Mouse (Mus musculus): ENCODE results near the gene Phb2.
"Not testable (repeated sequence)": the region's sequence is repeated elsewhere in the genome, so short reads cannot be mapped to it uniquely, and the experiment has no call there.

Gene Phb2

GRCm38 (mm10) chr6:124711824-124712782 lies at the start of gene Phb2, which contains the start of gene Emg1:
Phb2 (plus strand) TSS chr6:124712336.
Emg1 (minus strand) TSS chr6:124712178.
- peak; percentile 94 for DNase-seq (ENCODE audit: low read depth)

DNA sequence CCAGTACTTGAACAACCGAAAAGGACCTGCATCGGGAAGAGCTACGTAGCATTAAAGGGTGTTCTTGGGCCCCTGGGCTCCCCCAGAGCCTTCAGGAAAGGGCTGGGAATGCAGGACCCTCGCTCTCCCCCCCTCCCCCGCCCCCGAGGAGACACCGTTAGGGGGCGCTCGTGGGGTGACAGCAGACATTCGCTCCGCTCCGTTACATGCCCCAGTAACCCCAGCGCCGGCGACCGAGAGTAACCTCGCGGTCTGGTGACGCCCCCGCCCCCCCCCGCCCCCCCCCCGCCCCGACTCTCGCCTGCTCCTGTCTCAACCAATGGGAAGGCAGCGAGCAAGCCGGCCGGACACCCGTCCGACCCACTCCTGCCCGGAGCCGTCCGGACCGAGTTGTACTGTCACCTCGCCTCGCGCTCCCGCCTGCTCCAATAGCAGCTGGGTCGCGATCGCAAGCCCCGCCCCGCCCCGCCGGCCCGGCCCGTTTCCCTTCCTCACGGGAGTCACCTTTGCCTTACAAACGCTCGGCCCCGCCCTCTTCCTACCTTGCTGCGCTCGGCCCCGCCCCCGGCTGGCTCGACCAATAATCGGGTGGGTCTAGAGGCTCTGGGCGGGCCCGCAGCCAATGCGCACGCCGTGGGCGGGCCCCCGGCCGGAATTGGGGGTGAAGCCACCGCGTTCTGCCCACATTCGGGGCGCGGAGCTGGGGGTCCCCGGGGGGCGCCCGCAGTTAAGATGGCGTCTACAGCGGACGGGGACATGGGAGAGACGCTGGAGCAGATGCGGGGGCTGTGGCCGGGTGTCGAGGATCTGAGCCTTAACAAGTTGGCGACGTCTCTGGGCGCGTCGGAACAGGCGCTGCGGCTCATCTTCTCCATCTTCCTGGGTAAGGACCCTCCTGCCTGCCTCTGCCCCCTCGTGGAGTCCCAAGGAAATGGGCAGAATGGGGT lies 49.4 kb upstream of the Phb2 start, which contains the start of gene Lpcat3:
Gene Lpcat3, plus strand, starts transcription at position 551 of the 947 bp plus-strand sequence.
- DNase-seq (ENCODE audit: low read depth) = peak; percentile 87

DNA sequence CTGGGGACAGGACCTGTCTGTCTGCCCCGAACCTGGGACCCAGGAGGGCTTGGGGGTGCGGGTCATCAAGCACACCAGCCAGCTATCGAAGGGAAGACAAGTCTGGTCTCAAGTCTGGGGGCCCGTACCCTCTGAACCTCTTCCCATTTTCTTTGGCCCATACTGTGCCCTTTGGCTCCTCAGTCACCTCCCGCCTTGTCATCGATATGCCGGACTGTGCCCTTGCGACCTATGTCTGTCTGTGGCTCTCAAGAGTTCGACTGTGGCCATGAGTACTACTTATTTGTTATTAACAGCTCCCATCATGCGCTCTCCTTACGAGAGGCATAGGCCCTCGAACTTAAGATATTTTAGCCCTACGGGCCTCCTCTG lies 48.7 kb upstream of the Phb2 start:
- no peak for DNase-seq (ENCODE audit: low read depth)

DNA sequence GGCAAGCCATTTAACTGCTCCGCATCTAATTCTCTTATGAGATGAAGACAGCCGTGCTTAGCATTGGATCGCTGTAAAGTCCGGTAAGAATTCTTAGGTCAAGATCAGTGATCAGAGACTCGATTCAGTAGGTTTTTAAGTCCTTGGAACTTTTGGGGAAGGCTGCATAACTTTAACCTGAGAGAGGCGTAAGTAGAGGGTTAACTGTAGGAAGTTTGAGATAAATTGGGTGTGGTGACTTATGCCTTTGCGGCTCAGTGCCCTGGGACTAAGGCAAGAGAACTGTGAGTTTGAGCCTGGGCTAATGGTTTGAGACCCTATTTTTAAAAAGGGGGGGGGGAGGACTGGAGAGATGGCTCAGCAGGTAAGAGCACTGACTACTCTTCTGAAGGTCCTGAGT lies 47.9 kb upstream of the Phb2 start:
- no peak for DNase-seq (ENCODE audit: low read depth)

GRCm38 (mm10) chr6:124665011-124665410 lies 47.1 kb upstream of the Phb2 start:
- DNase-seq (ENCODE audit: low read depth) = no peak

DNA sequence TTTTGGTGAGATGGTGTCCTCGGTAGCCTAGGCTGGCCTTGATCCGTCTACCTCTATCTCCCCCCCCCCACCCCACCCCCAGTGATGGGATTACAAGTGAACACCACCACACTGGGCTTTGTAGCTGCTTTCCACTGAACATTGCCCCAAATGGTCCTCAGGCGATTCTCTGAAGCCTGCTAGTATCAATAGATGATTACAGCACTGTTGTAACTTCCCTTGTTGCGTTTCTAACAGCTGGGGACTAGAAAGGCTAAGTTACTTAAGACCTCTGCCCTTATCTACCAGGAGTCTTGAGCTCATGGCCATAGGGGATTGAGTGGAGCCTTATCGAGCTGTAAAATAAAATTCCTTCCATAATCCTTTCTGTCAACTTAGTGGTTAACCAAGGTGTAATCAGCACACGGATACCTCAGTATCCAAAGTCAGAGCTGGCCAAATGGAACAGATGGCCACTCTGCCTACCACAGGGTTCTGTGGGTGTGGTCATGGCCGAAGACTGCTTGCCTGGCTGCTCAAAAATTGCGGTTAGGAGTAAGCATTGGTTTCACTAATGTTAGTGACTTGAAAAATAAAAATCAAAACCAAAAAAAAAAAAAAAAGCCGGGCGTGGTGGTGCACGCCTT lies 42.8 kb upstream of the Phb2 start:
- DNase-seq (ENCODE audit: low read depth) = no peak

DNA sequence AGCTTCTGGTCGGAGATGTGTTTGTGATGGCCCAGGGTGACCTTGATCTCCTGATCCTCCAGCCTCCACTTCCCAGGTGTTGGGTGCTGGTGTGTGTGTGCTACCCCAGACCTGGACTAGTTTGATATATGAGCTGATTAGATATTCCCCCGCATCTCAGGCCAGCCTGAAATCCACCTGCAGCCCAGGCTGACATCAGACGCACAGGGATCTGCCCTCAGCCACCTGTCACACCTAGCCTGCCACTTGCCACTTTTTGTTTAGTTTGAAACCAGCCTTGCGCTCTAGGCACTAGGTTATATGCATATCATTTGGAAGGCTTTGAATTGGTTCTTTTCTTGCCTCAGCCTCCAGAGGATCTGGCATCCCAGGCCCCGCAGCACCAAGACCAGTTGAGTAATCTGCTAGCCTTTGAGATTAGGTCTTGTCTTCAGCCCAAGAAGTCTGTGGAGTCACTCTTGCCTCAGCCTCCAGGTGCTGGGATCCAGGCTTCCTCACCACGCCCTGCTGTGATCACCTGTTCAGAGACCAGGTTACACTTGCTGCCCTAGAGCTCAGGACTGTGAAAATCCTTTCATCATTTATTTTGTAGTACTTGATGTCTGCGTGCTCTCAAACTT lies 41.7 kb upstream of the Phb2 start:
- DNase-seq (ENCODE audit: low read depth) = no peak

DNA sequence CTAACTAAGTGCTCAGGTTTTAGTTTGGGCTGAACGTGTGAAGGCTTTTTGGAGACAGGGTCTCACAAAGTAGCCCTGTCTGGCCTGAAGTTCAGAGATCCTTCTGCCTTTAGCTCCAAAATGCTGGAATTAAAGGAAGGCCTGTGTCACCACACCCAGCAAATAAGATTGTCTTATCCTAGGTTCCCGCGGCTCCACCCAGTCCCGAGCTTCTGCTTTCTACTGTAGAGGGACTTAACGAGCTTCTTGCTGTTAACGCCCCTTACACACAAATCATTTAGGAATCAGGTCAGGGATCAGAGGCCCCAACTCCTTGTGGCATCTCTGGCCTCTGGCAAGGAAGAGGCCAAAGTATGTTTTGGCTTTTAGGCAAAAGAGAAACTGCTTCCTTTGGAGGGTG lies 40.0 kb upstream of the Phb2 start:
- DNase-seq (ENCODE audit: low read depth) = no peak

- DNase-seq (ENCODE audit: low read depth) = no peak
These were observed 38.5 kb upstream of the Phb2 start for GRCm38 (mm10) chr6:124673619-124674018.

GRCm38 (mm10) chr6:124674591-124674990 lies 37.5 kb upstream of the Phb2 start:
- no peak for DNase-seq (ENCODE audit: low read depth)

DNA sequence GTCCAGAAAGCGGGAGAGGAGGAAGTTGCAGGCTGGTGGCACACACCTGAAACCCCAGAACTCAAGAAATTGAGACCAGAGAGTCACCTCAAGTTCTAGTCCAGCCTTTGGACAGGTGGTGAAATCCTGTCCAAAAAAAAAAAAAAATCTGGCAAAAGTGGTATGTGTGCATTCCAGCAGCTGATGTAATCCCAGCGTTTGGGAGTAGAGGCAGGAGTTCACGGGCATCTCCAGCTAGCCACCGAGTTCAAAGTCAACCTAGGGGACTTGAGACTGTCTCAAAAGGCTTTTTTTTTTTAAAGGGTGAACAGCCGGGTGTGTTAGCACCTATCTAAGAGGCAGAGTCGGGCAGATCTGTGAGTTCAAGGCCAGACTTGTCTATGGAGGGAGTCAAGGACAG lies 36.0 kb upstream of the Phb2 start:
- DNase-seq (ENCODE audit: low read depth) = no peak

GRCm38 (mm10) chr6:124678769-124679168 lies 33.4 kb upstream of the Phb2 start:
- DNase-seq (ENCODE audit: low read depth) = no peak

GRCm38 (mm10) chr6:124679486-124679885 lies 32.6 kb upstream of the Phb2 start:
- no peak for DNase-seq (ENCODE audit: low read depth)

DNA sequence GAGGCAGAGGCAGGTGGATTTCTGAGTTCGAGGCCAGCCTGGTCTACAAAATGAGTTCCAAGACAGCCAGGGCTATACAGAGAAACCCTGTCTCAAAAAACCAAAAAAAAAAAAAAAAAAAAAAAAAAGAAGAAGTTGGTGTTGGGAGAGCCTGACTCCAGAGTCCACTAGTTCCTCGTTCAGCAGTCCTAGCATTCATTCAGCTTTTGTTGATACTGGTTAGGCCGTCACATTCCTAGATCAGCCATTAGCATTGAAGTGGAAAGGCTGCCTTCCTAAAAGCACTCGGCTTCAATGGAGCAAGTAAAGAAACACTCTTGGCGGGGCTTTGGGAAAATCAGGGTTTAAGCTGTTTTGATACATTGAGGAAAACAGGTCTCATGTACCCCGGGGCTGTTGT lies 29.8 kb upstream of the Phb2 start:
- not testable (repeated sequence) for DNase-seq (ENCODE audit: low read depth)

GRCm38 (mm10) chr6:124683591-124684417 lies 28.3 kb upstream of the Phb2 start:
- peak; percentile 54 for DNase-seq (ENCODE audit: low read depth)

GRCm38 (mm10) chr6:124685606-124686386 lies 26.3 kb upstream of the Phb2 start:
- no peak for DNase-seq (ENCODE audit: low read depth)

- not testable (repeated sequence) for DNase-seq (ENCODE audit: low read depth)
These were observed 25.5 kb upstream of the Phb2 start for GRCm38 (mm10) chr6:124686644-124687043.

DNA sequence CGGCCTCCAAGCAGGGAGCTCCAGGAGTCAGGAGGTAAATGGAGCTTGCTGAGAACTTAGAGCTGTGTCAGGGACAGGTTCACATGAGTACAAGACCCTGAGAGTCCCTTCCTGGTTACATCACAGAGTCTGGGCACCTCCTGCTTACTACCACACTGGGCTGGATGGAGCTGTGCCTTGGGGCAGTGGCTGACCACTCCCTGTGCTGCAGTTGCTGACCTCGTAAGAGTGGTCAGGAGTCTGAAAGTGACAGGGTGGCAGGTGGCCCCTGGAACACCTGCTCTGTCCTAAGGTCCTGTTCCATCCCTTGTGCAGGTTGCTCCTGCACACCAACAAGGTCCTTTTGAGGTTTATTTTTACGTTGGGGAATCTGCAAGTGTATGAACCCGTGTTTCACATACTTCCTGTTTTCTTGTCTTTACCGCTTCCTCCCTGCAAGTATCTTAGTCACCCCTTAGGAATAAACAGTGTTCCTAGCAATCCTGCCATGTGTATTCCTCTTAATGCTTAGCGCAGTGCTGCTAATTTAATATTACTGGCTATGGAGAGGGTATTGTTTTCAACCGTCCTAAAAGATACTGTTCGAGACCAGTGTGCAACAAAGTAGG lies 23.9 kb upstream of the Phb2 start:
- no peak for DNase-seq (ENCODE audit: low read depth)

GRCm38 (mm10) chr6:124689011-124689410 lies 23.1 kb upstream of the Phb2 start:
- no peak for DNase-seq (ENCODE audit: low read depth)
